Mouse (Mus musculus): ENCODE data around the gene Gm9507.

GRCm38 (mm10) chr10:77818523-77818922 lies 6.9 kb upstream of the Gm9507 start:
- TF ChIP-seq CTCF (IDR thresholded peaks at IDR 0.05; ENCODE audit: control insufficient read depth, insufficient read depth, low read length): peak; percentile 8; the same call in 1 of the 2 replicates
- TF ChIP-seq POLR2A (IDR thresholded peaks at IDR 0.05; ENCODE audit: borderline replicate concordance, control insufficient read depth, low read depth, low read length): no peak

Measured in bone marrow, adult 2 months (tissue).